Comparison of ENCODE assay signal across 8 mouse cellular contexts in genomic region chr9:57708068-57708719, GRCm38 (mm10). TPM values are rescaled to one million over a fixed set of nuclear protein-coding genes. Genes with fewer than 3 reads are reported as not detected.
DNase-seq lines count a peak whose midpoint lies in the region; ATAC-seq and TF ChIP-seq lines count a peak whose summit lies in the region.

Gene Edc3 (plus strand): TSS chr9:57708540.

- peak; percentile 86 for DNase-seq in brain, adult 2 months (ENCODE audit: low read depth, low spot score)
- peak; percentile 95 for DNase-seq in heart, embryonic 10.5 days (ENCODE audit: low spot score)
- peak; percentile 89 for DNase-seq in limb, embryonic 14.5 days (ENCODE audit: low spot score)
- peak; percentile 68 to 85 for DNase-seq in spleen, adult 2 months (ENCODE audit: low read depth in 1 of 2, low spot score in 2 of 2)

- peak; percentile 93 for ATAC-seq in erythroblast, adult 5-6 weeks (replicated peaks; ENCODE audit: low FRiP score, poor library complexity, severe bottlenecking)
- peak; percentile 96 for ATAC-seq in kidney, embryonic 14.5 days (ENCODE audit: low FRiP score, low TSS enrichment)
- ATAC-seq in limb, embryonic 14.5 days (ENCODE audit: low FRiP score, low read depth): peak; percentile 97
- peak; percentile 93 for ATAC-seq in midbrain, embryonic 16.5 days

- H3K27ac ChIP-seq in heart, embryonic 10.5 days: peak within 1 kb of the TSS; percentile 98
- peak within 1 kb of the TSS; percentile 86 for H3K27ac ChIP-seq in kidney, embryonic 14.5 days (ENCODE audit: low read depth, low read length)
- H3K27ac ChIP-seq in limb, embryonic 14.5 days (replicated peaks; ENCODE audit: low read depth, low read length): peak within 1 kb of the TSS; percentile 72
- peak within 1 kb of the TSS; percentile 81 for H3K27ac ChIP-seq in midbrain, embryonic 16.5 days (ENCODE audit: low read length)
- peak within 1 kb of the TSS; percentile 80 for H3K27ac ChIP-seq in spleen, adult 2 months (ENCODE audit: insufficient read depth, low read length)

- H3ac ChIP-seq in C2C12 (ENCODE audit: control insufficient read depth, insufficient read length, low read depth): peak within 1 kb of the TSS; percentile 85

- H3K79me2 ChIP-seq in C2C12 (ENCODE audit: control insufficient read depth, insufficient read depth): peaks cover 49% of the 10 kb centered on the region

- no peaks in the 10 kb centered on the region for H3K27me3 ChIP-seq in C2C12 (ENCODE audit: control insufficient read depth, insufficient read depth, insufficient read length)
- no peaks in the 10 kb centered on the region for H3K27me3 ChIP-seq in heart, embryonic 10.5 days (ENCODE audit: insufficient read depth, poor library complexity, severe bottlenecking)
- H3K27me3 ChIP-seq in kidney, embryonic 14.5 days (ENCODE audit: control insufficient read depth, insufficient read depth, low read length): no peaks in the 10 kb centered on the region
- H3K27me3 ChIP-seq in limb, embryonic 14.5 days (ENCODE audit: control insufficient read depth, insufficient read depth, low read length): no peaks in the 10 kb centered on the region
- no peaks in the 10 kb centered on the region; the same call in 1 of the 2 replicates for H3K27me3 ChIP-seq in midbrain, embryonic 16.5 days (ENCODE audit: control insufficient read depth, insufficient read depth, low read depth, low read length)
- no peaks in the 10 kb centered on the region for H3K27me3 ChIP-seq in spleen, adult 2 months (ENCODE audit: control insufficient read depth, insufficient read depth, low read length)

- peaks cover 11% of the 10 kb centered on the region; the same call in 1 of the 2 replicates for H3K4me1 ChIP-seq in heart, embryonic 10.5 days
- no peaks in the 10 kb centered on the region for H3K4me1 ChIP-seq in kidney, embryonic 14.5 days (ENCODE audit: control insufficient read depth, insufficient read depth, low read length)
- H3K4me1 ChIP-seq in limb, embryonic 14.5 days (ENCODE audit: control insufficient read depth, insufficient read depth, low read length): peaks cover 8% of the 10 kb centered on the region
- peaks cover 16% of the 10 kb centered on the region for H3K4me1 ChIP-seq in midbrain, embryonic 16.5 days (ENCODE audit: control insufficient read depth, insufficient read depth, low read length)
- H3K4me1 ChIP-seq in spleen, adult 2 months (ENCODE audit: control insufficient read depth, insufficient read depth, insufficient read length): peaks cover 6% of the 10 kb centered on the region; the same call in 1 of the 2 replicates

- peak; percentile 82; the same call in 1 of the 2 replicates for TF ChIP-seq POLR2A in limb, embryonic 14.5 days (IDR thresholded peaks at IDR 0.05; ENCODE audit: borderline replicate concordance, extremely low read depth, insufficient read depth, insufficient read length)
- TF ChIP-seq POLR2A in spleen, adult 2 months (IDR thresholded peaks at IDR 0.05; ENCODE audit: low read depth, low read length): peak; percentile 47

- H3K9me3 ChIP-seq in heart, embryonic 10.5 days: no peaks in the 10 kb centered on the region
- H3K9me3 ChIP-seq in kidney, embryonic 14.5 days (ENCODE audit: control insufficient read depth, low read length): no peaks in the 10 kb centered on the region
- 0 out of 2 replicates have a peak, but pooled peaks cover 3% of the 10 kb centered on the region for H3K9me3 ChIP-seq in limb, embryonic 14.5 days (ENCODE audit: control insufficient read depth, low read length)
- H3K9me3 ChIP-seq in midbrain, embryonic 16.5 days (replicated peaks; ENCODE audit: control insufficient read depth, low read length, poor library complexity, severe bottlenecking): 0 out of 2 replicates have a peak, but pooled peaks cover 2% of the 10 kb centered on the region

- TF ChIP-seq CTCF in C2C12 (IDR thresholded peaks at IDR 0.05; ENCODE audit: control insufficient read depth, insufficient read depth, insufficient read length): no peak
- TF ChIP-seq CTCF in spleen, adult 2 months (IDR thresholded peaks at IDR 0.05; ENCODE audit: extremely low read depth, insufficient read depth, insufficient read length, insufficient replicate concordance): no peak

- H3K9ac ChIP-seq in kidney, embryonic 14.5 days (ENCODE audit: low read depth, low read length): peak within 1 kb of the TSS; percentile 83
- H3K9ac ChIP-seq in limb, embryonic 14.5 days (ENCODE audit: low read depth, low read length, severe bottlenecking): peak within 1 kb of the TSS; percentile 88
- H3K9ac ChIP-seq in midbrain, embryonic 16.5 days (ENCODE audit: low read depth, low read length): peak within 1 kb of the TSS; percentile 88

- H3K36me3 ChIP-seq in C2C12 (ENCODE audit: control insufficient read depth, insufficient read depth): peaks cover 8% of the 10 kb centered on the region
- H3K36me3 ChIP-seq in heart, embryonic 10.5 days: peaks cover 10% of the 10 kb centered on the region
- H3K36me3 ChIP-seq in kidney, embryonic 14.5 days (ENCODE audit: control insufficient read depth, insufficient read depth, low read length): peaks cover 11% of the 10 kb centered on the region
- peaks cover 3% of the 10 kb centered on the region for H3K36me3 ChIP-seq in limb, embryonic 14.5 days (ENCODE audit: control insufficient read depth, insufficient read depth, low read length)
- H3K36me3 ChIP-seq in midbrain, embryonic 16.5 days (ENCODE audit: control insufficient read depth, insufficient read depth, low read length): peaks cover under 1% of the 10 kb centered on the region
- peaks cover under 1% of the 10 kb centered on the region; the same call in 1 of the 2 replicates for H3K36me3 ChIP-seq in spleen, adult 2 months (ENCODE audit: control insufficient read depth, insufficient read depth, low read length)

- H3K4me3 ChIP-seq in C2C12 (ENCODE audit: insufficient read depth, poor library complexity, severe bottlenecking): peak within 1 kb of the TSS; percentile 82
- H3K4me3 ChIP-seq in heart, embryonic 10.5 days: peak within 1 kb of the TSS; percentile 99
- peak within 1 kb of the TSS; percentile 76 for H3K4me3 ChIP-seq in kidney, embryonic 14.5 days (ENCODE audit: low read length)
- H3K4me3 ChIP-seq in limb, embryonic 14.5 days (replicated peaks; ENCODE audit: low read length): peak within 1 kb of the TSS; percentile 72
- peak within 1 kb of the TSS; percentile 92 for H3K4me3 ChIP-seq in midbrain, embryonic 16.5 days (ENCODE audit: low read depth, low read length)
- peak within 1 kb of the TSS; percentile 93 for H3K4me3 ChIP-seq in spleen, adult 2 months (ENCODE audit: extremely low read depth, insufficient read depth, insufficient read length)

- peak within 1 kb of the TSS; percentile 89 for H3K4me2 ChIP-seq in kidney, embryonic 14.5 days (replicated peaks; ENCODE audit: low read depth, low read length)
- H3K4me2 ChIP-seq in limb, embryonic 14.5 days (replicated peaks; ENCODE audit: low read depth, low read length, severe bottlenecking): peak within 1 kb of the TSS; percentile 82
- H3K4me2 ChIP-seq in midbrain, embryonic 16.5 days (ENCODE audit: low read length): peak within 1 kb of the TSS; percentile 82

- under 1% methylated on average over 23 of the region's 23 CpGs for WGBS in heart, embryonic 10.5 days
- WGBS in kidney, embryonic 14.5 days: under 1% methylated on average over 23 of the region's 23 CpGs
- under 1% methylated on average over 23 of the region's 23 CpGs for WGBS in limb, embryonic 14.5 days
- WGBS in midbrain, embryonic 16.5 days: under 1% methylated on average over 23 of the region's 23 CpGs
- 0% methylated on average over 23 of the region's 23 CpGs for WGBS in spleen, adult 2 months

- H3K79me3 ChIP-seq in C2C12 (ENCODE audit: low read depth): peaks cover 29% of the 10 kb centered on the region

TF ChIP-seq in C2C12, 6 proteins besides CTCF, POLR2A, EP300 and RAD21:
- TF ChIP-seq CEBPB (IDR thresholded peaks at IDR 0.05; ENCODE audit: low read depth) (no peak), MAX (IDR thresholded peaks at IDR 0.05) (no peak), FOSL1 (IDR thresholded peaks at IDR 0.05; ENCODE audit: insufficient read depth, low read length, poor library complexity, severe bottlenecking) (no peak), MYOG (IDR thresholded peaks at IDR 0.05; ENCODE audit: control insufficient read depth, extremely low read depth, insufficient read length) (no peak), USF1 (IDR thresholded peaks at IDR 0.05; ENCODE audit: low read depth) (no peak), MYOD1 (IDR thresholded peaks at IDR 0.05; ENCODE audit: control insufficient read depth, insufficient read length, low read depth) (no peak)

RNA-seq across cellular contexts. Expression of gene Edc3, which starts in this region (rescaled TPM):
- 16.8 TPM for polyA plus RNA-seq in C2C12 (2012; fragmentation: generic; extraction: Trizol)
- total RNA-seq in erythroblast, adult 5-6 weeks (2015; ENCODE audit: low replicate concordance): 2.9 and 3.3 TPM in 2 replicates
- total RNA-seq in erythroblast, adult 5-6 weeks (2017; ENCODE audit: low replicate concordance): 1.5 and 6.7 TPM in 2 replicates
- 24.7 and 28.5 TPM in 2 replicates for polyA plus RNA-seq in heart, embryonic 10.5 days (2016; fragmentation: Nextera tagmentation; extraction: Ambion mirVana)
- polyA plus RNA-seq in kidney, embryonic 14.5 days (2014; fragmentation: Nextera tagmentation; extraction: Ambion mirVana): 20.7 and 24.1 TPM in 2 replicates
- polyA plus RNA-seq in limb, embryonic 14.5 days (2012; rRNA removed): 21.0 and 24.4 TPM in 2 replicates
- polyA plus RNA-seq in limb, embryonic 14.5 days (2014; fragmentation: Nextera tagmentation; extraction: Ambion mirVana): 25.7 and 27.7 TPM in 2 replicates
- 31.8 and 34.7 TPM in 2 replicates for polyA plus RNA-seq in midbrain, embryonic 16.5 days (2015; fragmentation: Nextera tagmentation; extraction: Ambion mirVana)
- polyA plus RNA-seq in spleen, adult 2 months (2012; rRNA removed): 9.9 and 11.2 TPM in 2 replicates

Comparison
In these comparisons a context has a peak if more than half of its experiments do, and no peak if none do; other contexts are left out.
1. Peak in every context shown above with its lines: DNase-seq, ATAC-seq, H3K4me3 ChIP-seq and H3K27ac ChIP-seq.